Mouse (Mus musculus): ENCODE measurements around the gene H2al1m.
A peak's percentile ranks its signal among the peaks of the same experiment; 100 is the strongest.
"Not testable (repeated sequence)": the region's sequence is repeated elsewhere in the genome, so short reads cannot be mapped to it uniquely, and the experiment has no call there.

The H2al1m gene

DNA sequence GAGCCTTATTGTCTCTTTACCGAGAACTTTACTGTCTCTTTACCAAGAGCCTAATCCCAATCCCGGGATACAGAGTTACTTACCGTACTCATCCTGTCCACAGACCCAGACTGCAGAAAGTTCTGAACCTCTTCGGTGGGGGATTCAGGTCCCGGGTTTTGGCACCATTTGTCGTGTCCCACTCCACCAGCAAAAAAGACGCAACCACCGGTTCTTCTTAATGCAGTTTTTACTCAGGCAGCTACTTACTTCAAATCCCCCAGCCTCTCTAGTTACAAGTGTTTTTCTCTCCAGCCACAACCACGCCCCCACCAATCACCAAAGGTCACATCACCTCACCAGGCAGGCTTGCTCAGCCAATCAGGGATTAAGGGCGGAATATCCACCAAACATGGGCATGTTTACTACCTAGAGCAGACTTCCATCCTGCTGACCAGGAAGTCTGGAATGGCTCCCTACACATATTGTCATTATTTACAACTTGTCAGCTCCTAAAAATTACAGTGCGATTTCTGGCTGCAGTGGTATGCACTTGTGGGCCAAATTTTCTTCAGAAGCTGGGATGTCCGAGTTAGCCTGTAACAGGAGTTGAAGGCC, 48.9 kb downstream of the H2al1m start:
- not testable (repeated sequence) for DNase-seq (ENCODE audit: low spot score)

DNA sequence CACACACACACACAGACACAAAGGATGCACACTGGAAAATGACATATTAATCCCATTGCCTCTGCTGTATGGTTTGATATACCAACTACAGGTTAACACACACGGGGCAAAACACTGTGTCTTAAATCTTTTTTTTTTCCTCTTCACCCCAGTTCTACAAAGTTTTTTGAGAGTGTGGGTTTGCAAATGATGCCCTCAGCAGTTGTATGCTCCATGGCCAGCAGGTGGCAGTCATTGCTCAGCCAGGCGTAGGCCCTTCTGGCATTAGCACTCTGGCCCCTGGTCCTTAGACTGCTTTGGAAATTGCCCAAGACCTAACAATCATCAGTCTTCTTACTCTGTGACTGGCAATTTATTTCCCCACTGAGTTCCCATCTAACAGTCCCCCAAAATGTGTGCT, 49.5 kb downstream of the H2al1m start:
- DNase-seq (ENCODE audit: low spot score) = peak; percentile 11
